11 mouse cellular contexts compared by ENCODE assay signal in genomic region chr19:46646041-46646481, GRCm38 (mm10). TPM values are rescaled to one million over a fixed set of nuclear protein-coding genes. Genes with fewer than 3 reads are reported as not detected.
DNase-seq lines count a peak whose midpoint lies in the region; ATAC-seq and TF ChIP-seq lines count a peak whose summit lies in the region.
"Had no signal": no experiment of that assay in that cellular context is flagged by ENCODE, and none has a peak within 500 bp of the region (broad histone marks: within the 10 kb centered on the region; RNA-seq: fewer than 3 reads in every experiment).

No protein-coding gene starts in this region.

- no peak overlapping the region for H3K4me2 ChIP-seq in forebrain, embryonic 15.5 days (replicated peaks)
- H3K4me2 ChIP-seq in forebrain, embryonic 16.5 days (ENCODE audit: low read length) = no peak overlapping the region
- H3K4me2 ChIP-seq in lung, embryonic 16.5 days (ENCODE audit: low read depth, low read length) = no peak overlapping the region
- peak overlapping the region; percentile 38; the same call in 1 of the 2 replicates for H3K4me2 ChIP-seq in heart, postnatal 0 days (ENCODE audit: low read depth, low read length)
- H3K4me2 ChIP-seq in midbrain, embryonic 16.5 days (ENCODE audit: low read length) = no peak overlapping the region
- H3K4me2 ChIP-seq: midbrain, embryonic 12.5 days had no signal

- peaks cover 51% of the 10 kb centered on the region for H3K4me1 ChIP-seq in forebrain, embryonic 15.5 days
- H3K4me1 ChIP-seq in forebrain, embryonic 16.5 days (replicated peaks; ENCODE audit: control insufficient read depth, insufficient read depth, low read length) = peaks cover 43% of the 10 kb centered on the region
- H3K4me1 ChIP-seq in lung, embryonic 16.5 days (replicated peaks; ENCODE audit: control insufficient read depth, insufficient read depth, low read length) = peaks cover 49% of the 10 kb centered on the region
- H3K4me1 ChIP-seq in heart, postnatal 0 days (ENCODE audit: control insufficient read depth, insufficient read depth) = peaks cover 56% of the 10 kb centered on the region
- peaks cover 16% of the 10 kb centered on the region for H3K4me1 ChIP-seq in midbrain, embryonic 16.5 days (ENCODE audit: control insufficient read depth, insufficient read depth, low read length)

- H3K9me3 ChIP-seq in forebrain, embryonic 15.5 days = no peaks in the 10 kb centered on the region
- H3K9me3 ChIP-seq in forebrain, embryonic 16.5 days (ENCODE audit: control insufficient read depth, low read length) = no peaks in the 10 kb centered on the region
- no peaks in the 10 kb centered on the region for H3K9me3 ChIP-seq in lung, embryonic 16.5 days (ENCODE audit: control insufficient read depth, low read length)
- no peaks in the 10 kb centered on the region for H3K9me3 ChIP-seq in heart, postnatal 0 days (replicated peaks; ENCODE audit: control insufficient read depth, low read length)
- no peaks in the 10 kb centered on the region for H3K9me3 ChIP-seq in midbrain, embryonic 16.5 days (replicated peaks; ENCODE audit: control insufficient read depth, low read length, poor library complexity, severe bottlenecking)
- H3K9me3 ChIP-seq: midbrain, embryonic 12.5 days had no signal

- ATAC-seq in forebrain, embryonic 15.5 days (replicated peaks) = no peak
- no peak for ATAC-seq in forebrain, embryonic 16.5 days
- ATAC-seq in lung, embryonic 16.5 days (ENCODE audit: low read depth) = no peak
- no peak for ATAC-seq in heart, postnatal 0 days (ENCODE audit: insufficient read depth, low read depth)
- ATAC-seq in midbrain, embryonic 16.5 days = no peak

- DNase-seq in lung, postnatal 25 days (ENCODE audit: low spot score) = no peak
- DNase-seq in heart, postnatal 0 days (ENCODE audit: low spot score) = no peak
- DNase-seq in right cerebral cortex, postnatal 10 days (ENCODE audit: low spot score in 2 of 2) = no peak
- no peak for DNase-seq in thymus, postnatal 25 days
- DNase-seq: spleen, adult 18-20 months had no signal

- H3K9ac ChIP-seq in forebrain, embryonic 15.5 days (replicated peaks) = no peak overlapping the region
- no peak overlapping the region for H3K9ac ChIP-seq in forebrain, embryonic 16.5 days (replicated peaks; ENCODE audit: low read depth, low read length)
- H3K9ac ChIP-seq in lung, embryonic 16.5 days (ENCODE audit: low read length) = no peak overlapping the region
- H3K9ac ChIP-seq in heart, postnatal 0 days (replicated peaks; ENCODE audit: low read depth, low read length) = peak overlapping the region; percentile 23; the same call in 1 of the 2 replicates
- no peak overlapping the region for H3K9ac ChIP-seq in midbrain, embryonic 16.5 days (ENCODE audit: low read depth, low read length)
- H3K9ac ChIP-seq: midbrain, embryonic 12.5 days had no signal

- peak overlapping the region; percentile 53 for H3K27ac ChIP-seq in forebrain, embryonic 15.5 days (replicated peaks)
- H3K27ac ChIP-seq in forebrain, embryonic 16.5 days (ENCODE audit: low read length) = no peak overlapping the region
- 0 out of 2 replicates have a peak overlapping the region, but pooled peaks have one; percentile 81 for H3K27ac ChIP-seq in lung, embryonic 16.5 days (ENCODE audit: low read length)
- H3K27ac ChIP-seq in heart, postnatal 0 days (ENCODE audit: low read depth) = peak overlapping the region; percentile 94
- H3K27ac ChIP-seq in midbrain, embryonic 16.5 days (ENCODE audit: low read length) = 0 out of 2 replicates have a peak overlapping the region, but pooled peaks have one; percentile 33

- no peak for TF ChIP-seq CTCF in heart, postnatal 0 days (IDR thresholded peaks at IDR 0.05; ENCODE audit: low read depth)

- H3K36me3 ChIP-seq in forebrain, embryonic 15.5 days = no peaks in the 10 kb centered on the region; the same call in 1 of the 2 replicates
- no peaks in the 10 kb centered on the region for H3K36me3 ChIP-seq in forebrain, embryonic 16.5 days (ENCODE audit: control insufficient read depth, insufficient read depth)
- H3K36me3 ChIP-seq in lung, embryonic 16.5 days (ENCODE audit: control insufficient read depth, insufficient read depth, low read length) = peaks cover 7% of the 10 kb centered on the region
- peaks cover 34% of the 10 kb centered on the region for H3K36me3 ChIP-seq in heart, postnatal 0 days (replicated peaks; ENCODE audit: control insufficient read depth, insufficient read depth, low read length)
- no peaks in the 10 kb centered on the region; the same call in 1 of the 2 replicates for H3K36me3 ChIP-seq in midbrain, embryonic 16.5 days (ENCODE audit: control insufficient read depth, insufficient read depth, low read length)
- H3K36me3 ChIP-seq: midbrain, embryonic 12.5 days had no signal

- no peaks in the 10 kb centered on the region for H3K27me3 ChIP-seq in forebrain, embryonic 15.5 days
- H3K27me3 ChIP-seq in forebrain, embryonic 16.5 days (replicated peaks; ENCODE audit: control insufficient read depth, insufficient read depth, low read length) = no peaks in the 10 kb centered on the region
- H3K27me3 ChIP-seq in lung, embryonic 16.5 days (ENCODE audit: control insufficient read depth, insufficient read depth, low read depth, low read length) = no peaks in the 10 kb centered on the region
- H3K27me3 ChIP-seq in heart, postnatal 0 days (ENCODE audit: control insufficient read depth, insufficient read depth, low read length) = no peaks in the 10 kb centered on the region
- H3K27me3 ChIP-seq in midbrain, embryonic 16.5 days (ENCODE audit: control insufficient read depth, insufficient read depth, low read depth, low read length) = no peaks in the 10 kb centered on the region
- H3K27me3 ChIP-seq: midbrain, embryonic 12.5 days had no signal

- TF ChIP-seq EP300 in heart, postnatal 0 days (IDR thresholded peaks at IDR 0.05; ENCODE audit: low read depth) = no peak

- 64% methylated on average over 12 of the region's 12 CpGs for WGBS in forebrain, embryonic 15.5 days
- 72% methylated on average over 12 of the region's 12 CpGs for WGBS in forebrain, embryonic 16.5 days
- 80% methylated on average over 12 of the region's 12 CpGs for WGBS in lung, embryonic 16.5 days
- 62% methylated on average over 12 of the region's 12 CpGs for WGBS in heart, postnatal 0 days
- WGBS in midbrain, embryonic 16.5 days = 85% methylated on average over 12 of the region's 12 CpGs

- H3K4me3 ChIP-seq in forebrain, embryonic 15.5 days = no peak overlapping the region
- H3K4me3 ChIP-seq in forebrain, embryonic 16.5 days (replicated peaks; ENCODE audit: low read length) = no peak overlapping the region
- no peak overlapping the region for H3K4me3 ChIP-seq in lung, embryonic 16.5 days (ENCODE audit: low read length)
- H3K4me3 ChIP-seq in heart, postnatal 0 days (ENCODE audit: low read depth, low read length) = no peak overlapping the region
- H3K4me3 ChIP-seq in midbrain, embryonic 16.5 days (ENCODE audit: low read depth, low read length) = no peak overlapping the region
- H3K4me3 ChIP-seq: midbrain, embryonic 12.5 days had no signal

RNA-seq across cellular contexts. Expression of gene Cyp17a1, which starts 26.9 kb away (rescaled TPM):
- not detected in 2 replicates for polyA plus RNA-seq in forebrain, embryonic 15.5 days (2015; fragmentation: Nextera tagmentation; extraction: Ambion mirVana)
- 0.33 TPM in 1 of 2 replicates, not detected in the other for polyA plus RNA-seq in forebrain, embryonic 16.5 days (2015; fragmentation: Nextera tagmentation; extraction: Ambion mirVana)
- 0.09 and 0.38 TPM in 2 replicates for polyA plus RNA-seq in lung, embryonic 16.5 days (2015; fragmentation: Nextera tagmentation; extraction: Ambion mirVana)
- total RNA-seq in heart, postnatal 0 days (2014; rRNA removed; ENCODE audit: low replicate concordance) = 0.08 and 3.9 TPM in 2 replicates
- polyA plus RNA-seq in heart, postnatal 0 days (2015; fragmentation: Nextera tagmentation; extraction: Ambion mirVana) = 0.68 and 0.88 TPM in 2 replicates
- not detected in 2 replicates for polyA plus RNA-seq in midbrain, embryonic 16.5 days (2015; fragmentation: Nextera tagmentation; extraction: Ambion mirVana)
- total RNA-seq: layer of hippocampus, adult 8-10 months had no signal
- polyA plus RNA-seq: midbrain, embryonic 12.5 days had no signal

RNA-seq across cellular contexts. Expression of gene Borcs7, which starts 43.6 kb away (rescaled TPM):
- 13.9 and 14.4 TPM in 2 replicates for polyA plus RNA-seq in forebrain, embryonic 15.5 days (2015; fragmentation: Nextera tagmentation; extraction: Ambion mirVana)
- 12.2 and 14.0 TPM in 2 replicates for polyA plus RNA-seq in forebrain, embryonic 16.5 days (2015; fragmentation: Nextera tagmentation; extraction: Ambion mirVana)
- 15.9 and 16.3 TPM in 2 replicates for polyA plus RNA-seq in lung, embryonic 16.5 days (2015; fragmentation: Nextera tagmentation; extraction: Ambion mirVana)
- 2.4 and 9.0 TPM in 2 replicates for total RNA-seq in heart, postnatal 0 days (2014; rRNA removed; ENCODE audit: low replicate concordance)
- polyA plus RNA-seq in heart, postnatal 0 days (2015; fragmentation: Nextera tagmentation; extraction: Ambion mirVana) = 18.7 and 22.2 TPM in 2 replicates
- polyA plus RNA-seq in midbrain, embryonic 16.5 days (2015; fragmentation: Nextera tagmentation; extraction: Ambion mirVana) = 24.6 and 27.6 TPM in 2 replicates

RNA-seq across cellular contexts. Expression of gene Wbp1l, which starts 47.2 kb away (rescaled TPM):
- 39.7 and 41.7 TPM in 2 replicates for polyA plus RNA-seq in forebrain, embryonic 15.5 days (2015; fragmentation: Nextera tagmentation; extraction: Ambion mirVana)
- 39.1 and 41.3 TPM in 2 replicates for polyA plus RNA-seq in forebrain, embryonic 16.5 days (2015; fragmentation: Nextera tagmentation; extraction: Ambion mirVana)
- 43.9 and 44.0 TPM in 2 replicates for polyA plus RNA-seq in lung, embryonic 16.5 days (2015; fragmentation: Nextera tagmentation; extraction: Ambion mirVana)
- 72.8 and 89.7 TPM in 2 replicates for total RNA-seq in heart, postnatal 0 days (2014; rRNA removed; ENCODE audit: low replicate concordance)
- 34.4 and 36.4 TPM in 2 replicates for polyA plus RNA-seq in heart, postnatal 0 days (2015; fragmentation: Nextera tagmentation; extraction: Ambion mirVana)
- polyA plus RNA-seq in midbrain, embryonic 16.5 days (2015; fragmentation: Nextera tagmentation; extraction: Ambion mirVana) = 34.0 and 34.8 TPM in 2 replicates
